Mouse (Mus musculus) c-Kit-positive CD71-positive TER-119-negative erythroid progenitor cells, embryonic 14.5 days (primary cell): ENCODE data around the gene Gipc1.

ENCODE experiments used
- DNase-seq: peaks from one replicate; pipeline ENCODE4 v3.0.0-alpha.2; 2013; ENCODE audit warnings: low read depth

The Gipc1 gene

DNA sequence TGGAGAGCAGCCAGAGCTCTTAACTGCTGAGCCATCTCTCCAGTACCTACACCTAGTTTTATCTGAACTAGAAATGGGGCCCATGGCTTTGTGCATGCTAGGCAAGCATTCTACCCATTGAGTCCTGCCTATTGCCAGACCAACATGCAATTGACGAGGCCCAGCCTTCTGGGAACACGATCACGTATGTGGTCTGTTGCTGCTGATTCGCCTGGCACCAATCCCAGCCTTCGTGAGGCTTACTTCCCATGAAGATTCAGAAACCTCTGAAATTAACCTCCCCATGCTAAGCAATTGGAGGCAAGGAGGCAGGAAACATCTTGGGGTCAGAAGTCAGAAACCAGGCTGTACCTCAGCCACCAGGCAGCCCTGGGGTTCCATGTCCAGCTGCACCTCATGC is 28.1 kb downstream of the Gipc1 start:
- DNase-seq = no peak

DNA sequence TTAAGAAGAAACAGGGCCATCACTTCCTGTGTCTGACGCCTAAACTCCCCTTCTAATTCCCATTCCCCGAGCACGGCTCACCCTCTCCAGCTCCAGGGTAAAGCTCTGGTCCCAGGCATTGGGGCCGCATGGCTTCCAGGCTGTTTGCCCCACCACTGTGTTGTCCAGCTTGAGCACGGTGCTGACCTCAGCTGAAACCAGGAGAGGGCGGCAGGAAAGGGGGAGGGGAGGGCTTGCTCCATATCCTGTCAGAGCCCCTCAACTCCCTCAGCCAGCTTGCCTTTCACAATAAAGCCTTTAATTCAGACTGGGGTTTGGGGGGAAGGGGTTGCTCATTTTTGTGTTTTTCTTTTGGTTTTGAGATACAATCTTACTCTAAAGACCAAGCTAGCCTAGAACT is 28.6 kb downstream of the Gipc1 start:
- DNase-seq = no peak

DNA sequence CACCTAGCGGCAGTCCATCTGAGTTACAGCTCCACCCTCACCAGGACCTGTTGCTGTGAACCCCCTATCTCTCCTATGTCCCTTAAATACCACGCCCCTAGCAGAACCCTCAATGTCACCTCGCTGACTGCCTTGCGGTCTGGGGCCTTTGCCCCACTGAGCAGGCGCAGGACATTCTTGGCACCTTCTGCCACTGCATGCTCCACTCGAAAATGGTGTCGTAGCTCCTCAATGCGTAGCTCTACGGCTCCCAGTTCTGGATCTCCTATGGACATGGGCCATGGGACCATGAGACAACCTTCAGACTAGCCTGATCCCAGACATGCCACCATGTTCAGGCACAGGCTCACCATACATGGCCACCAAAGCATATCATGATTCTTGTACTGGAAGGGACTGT is 32.0 kb downstream of the Gipc1 start:
- DNase-seq = no peak

DNA sequence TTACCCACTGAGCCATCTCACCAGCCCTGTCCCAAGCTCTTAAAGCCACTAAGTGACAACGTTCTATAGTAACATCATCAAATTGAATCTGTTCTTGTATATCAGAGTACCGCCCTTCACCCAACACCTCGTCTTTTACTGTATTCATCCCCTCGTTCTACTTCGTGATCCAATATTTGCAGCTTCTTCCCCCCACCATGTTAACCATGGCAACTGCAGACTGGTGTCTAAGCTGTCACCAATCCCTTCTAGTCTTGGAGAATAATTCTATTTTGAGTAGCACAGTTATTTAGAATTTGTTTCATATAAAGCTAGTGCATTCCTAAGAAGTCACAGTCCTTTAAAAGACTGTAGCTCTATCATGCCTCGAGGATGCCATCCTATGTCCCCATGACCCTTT is 36.8 kb downstream of the Gipc1 start:
- no peak for DNase-seq

DNA sequence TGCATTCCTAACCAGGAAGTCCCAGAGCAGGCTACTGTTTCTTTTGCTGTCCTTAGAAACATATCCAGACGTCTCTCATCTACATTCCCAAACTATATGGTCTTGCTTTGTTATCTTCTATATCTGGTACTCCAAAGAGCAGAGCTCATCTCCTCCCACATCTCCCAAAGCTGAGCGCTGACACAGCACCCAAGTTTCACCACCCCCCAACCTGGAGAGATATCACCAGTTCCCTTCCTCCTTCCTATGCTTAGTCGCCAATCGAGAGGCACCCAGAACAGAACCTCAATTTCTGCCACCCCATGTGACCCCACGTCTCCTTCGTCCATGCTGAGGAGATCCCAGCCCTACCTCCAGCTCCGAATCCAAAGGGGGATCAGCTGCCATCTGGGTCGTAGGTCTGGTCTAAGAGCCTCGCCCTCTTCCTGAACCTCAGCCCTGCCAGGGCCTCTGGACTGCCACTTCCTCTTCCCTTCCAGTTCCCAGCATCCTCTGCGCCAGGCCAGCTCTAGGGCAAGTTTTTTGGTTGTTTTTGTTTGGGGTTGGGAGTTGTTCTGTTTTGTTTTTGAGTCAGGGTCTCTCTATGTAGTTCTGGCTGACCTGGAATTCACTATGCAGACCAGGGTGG is 41.2 kb downstream of the Gipc1 start:
- no peak for DNase-seq

DNA sequence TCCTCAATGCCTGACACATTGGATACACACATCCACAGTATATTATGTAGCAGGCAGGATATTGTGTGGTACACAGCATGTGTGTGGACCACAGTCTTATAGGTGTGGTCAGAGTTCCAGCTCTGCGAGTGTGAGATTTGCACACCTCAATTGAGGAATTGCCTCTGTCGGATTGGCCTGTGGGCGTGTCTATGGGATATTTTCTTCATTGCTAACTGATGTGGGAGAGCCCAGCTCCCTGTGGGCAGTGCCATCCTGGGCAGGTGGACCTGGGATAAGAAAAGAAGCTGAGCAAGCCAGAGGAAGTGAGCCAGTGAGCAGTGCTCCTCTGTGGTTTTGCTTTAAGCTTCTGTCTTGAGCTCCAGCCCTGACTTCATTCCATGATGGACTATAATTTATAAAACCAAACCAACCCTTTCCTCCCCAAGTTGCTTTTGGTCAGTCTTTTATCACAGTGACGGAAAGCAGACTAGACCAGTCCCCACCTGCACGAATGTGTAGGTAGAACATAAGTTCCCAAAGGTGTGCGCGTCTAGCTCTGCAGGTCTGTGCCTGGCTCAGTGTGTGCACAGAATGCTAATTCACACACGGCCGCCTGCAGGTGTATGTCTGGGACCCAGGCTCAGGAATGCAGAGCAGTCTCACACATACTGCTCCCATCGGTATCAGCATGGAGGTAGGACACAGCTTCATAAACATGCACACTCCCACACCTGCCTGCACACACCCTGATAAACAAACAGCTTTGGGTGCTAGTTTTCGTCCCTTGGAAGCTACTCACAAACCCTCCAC is 42.1 kb downstream of the Gipc1 start:
- DNase-seq = no peak

DNA sequence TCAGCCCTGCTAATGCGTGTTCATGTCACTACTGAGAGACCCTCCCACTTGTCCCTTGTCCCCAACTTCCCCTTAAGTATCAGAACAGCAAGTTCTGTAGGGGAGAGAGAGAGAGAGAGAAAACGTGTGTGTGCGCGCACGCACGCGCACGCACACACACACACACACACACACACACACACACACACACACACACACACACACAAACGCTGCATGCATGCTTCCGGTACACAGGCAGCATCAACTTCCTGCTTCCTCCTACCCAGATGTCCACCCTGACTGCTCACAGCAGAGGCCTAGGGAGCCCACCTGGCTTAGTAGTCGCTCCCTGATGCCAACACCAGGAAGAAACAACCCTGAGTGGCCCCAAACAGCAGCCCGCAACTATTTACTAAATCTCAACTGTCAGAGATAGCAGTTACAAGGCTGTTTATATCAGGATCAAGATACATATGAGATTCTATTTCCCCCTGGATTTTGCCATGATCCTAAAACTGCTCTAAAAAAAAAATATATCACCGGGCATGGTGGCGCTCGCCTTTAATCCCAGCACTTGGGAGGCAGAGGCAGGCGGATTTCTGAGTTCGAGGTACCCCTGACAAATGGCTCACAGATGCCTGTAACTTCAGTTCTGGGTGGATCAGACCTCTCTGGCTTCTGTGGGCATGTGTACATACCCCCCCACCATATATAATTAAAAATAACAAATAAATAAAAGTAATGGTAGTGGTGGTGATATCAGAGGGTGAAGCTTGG is 43.1 kb downstream of the Gipc1 start:
- DNase-seq = no peak

DNA sequence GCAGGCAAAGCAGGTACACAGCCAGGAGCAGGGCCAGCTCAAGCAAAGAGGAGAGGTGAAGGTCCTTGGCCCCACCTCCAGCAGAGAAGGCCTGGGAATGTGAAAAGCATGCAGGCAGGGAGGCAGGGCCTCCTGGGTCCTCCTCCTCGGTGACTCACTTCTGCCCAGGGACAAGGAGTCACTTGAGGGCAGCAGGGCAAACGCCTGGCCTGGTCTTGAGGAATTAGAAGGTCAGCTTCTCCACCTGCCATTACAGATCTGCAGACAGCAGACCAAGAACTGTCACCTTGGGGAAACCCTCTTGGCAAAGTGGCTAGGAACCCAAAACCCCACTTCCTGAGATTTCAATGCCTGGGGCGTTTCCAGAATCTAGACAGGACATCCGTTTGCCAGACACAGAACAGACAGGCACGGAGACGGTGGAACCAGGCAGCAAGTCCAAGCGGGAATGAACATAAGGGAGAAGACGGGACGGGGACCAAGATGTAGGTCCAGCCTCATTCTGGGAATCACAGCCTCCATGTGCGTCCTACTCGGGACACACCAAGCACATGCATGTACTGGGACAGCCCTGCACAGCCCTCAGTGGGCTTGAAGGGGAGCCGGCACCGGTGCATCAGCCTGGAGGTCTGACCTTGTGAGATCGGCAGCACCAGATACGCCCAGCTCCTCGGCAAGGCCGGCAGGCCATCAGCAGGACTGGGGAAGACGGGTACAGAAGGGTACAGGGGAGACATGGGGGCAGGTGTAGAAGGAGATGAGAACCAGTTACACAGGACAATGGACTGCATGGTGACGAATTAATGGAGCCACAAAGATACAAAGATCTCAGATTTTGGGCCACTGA is 45.1 kb downstream of the Gipc1 start:
- DNase-seq = no peak

DNA sequence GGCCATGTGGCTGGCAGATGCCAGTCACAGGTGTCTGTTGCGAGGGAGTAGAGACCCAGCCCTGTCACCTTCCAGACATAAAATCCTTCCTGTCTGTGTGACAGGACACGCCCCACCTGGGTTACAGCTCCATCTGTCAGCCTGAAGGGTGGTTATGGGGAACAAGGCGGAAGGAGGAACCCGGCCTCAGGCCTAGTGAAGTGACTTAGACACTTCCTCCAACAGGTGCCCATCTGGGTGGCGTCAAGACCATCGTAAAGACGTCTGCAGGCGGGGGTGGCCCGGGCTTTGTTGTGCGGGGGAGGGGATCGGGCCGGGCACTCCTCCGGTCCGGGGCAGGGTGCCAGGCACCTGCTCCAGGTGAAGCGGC is 45.8 kb downstream of the Gipc1 start:
- DNase-seq = no peak

DNA sequence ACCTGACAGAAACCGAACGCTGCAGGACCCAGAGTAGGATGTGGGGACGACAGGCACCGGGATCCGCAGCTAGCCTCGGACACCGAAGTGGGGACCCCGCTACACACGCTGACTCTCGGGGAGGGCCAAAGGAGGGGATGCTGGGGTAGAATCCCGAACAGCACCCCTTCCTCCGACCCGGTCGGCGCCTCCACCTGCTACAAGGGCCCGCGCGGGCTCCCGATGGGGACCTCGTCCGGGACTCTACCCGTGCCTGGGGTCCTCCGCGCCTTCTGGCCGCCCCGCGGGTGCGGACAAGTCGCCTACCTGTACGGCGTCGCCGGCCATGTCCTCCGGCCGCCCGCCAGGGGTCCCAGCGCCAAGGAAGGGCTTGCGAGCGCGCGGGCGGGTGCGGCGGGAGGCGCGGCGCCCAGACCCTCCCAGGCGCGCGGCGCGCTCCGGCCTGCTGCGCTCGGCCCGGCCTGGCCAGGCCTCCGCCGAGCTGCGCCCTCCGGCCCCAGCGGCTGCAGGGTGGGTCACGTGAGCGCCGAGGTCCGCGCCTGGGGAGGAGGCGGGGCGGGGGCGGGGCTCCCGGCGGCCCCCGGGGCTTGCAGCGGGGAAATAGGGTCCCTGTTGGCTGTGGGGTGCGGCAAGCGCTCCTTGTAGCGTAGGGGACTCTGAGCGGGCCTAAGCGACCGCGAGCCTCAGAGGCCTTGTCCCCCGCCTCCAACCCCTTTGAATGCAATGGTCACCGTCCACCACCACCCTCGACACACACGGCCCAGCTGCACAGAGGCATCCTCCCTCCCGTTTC is 46.4 kb downstream of the Gipc1 start, which contains the start of gene Pkn1:
TSS of gene Pkn1 (minus strand) at position 519 of the 793 bp plus-strand sequence.
- DNase-seq = no peak

DNA sequence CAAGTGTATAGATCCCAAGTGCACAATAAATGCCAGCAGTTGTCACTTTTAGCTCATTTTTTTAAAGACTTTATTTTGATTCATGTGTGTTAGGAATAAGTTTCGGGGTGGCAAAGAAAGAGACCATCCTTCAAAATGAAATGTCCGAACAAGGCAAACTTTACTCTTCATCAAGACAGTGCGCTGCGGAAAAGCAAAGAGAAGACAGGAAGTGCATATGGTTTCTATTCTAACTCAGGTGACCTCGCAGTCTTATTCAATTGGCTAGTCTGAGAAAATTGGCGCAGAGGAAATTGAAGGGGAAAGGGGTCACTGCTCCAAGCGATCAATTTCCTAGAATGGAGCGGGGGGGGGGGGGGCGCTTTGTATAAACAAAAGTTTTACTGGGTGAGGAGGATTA is 47.1 kb downstream of the Gipc1 start:
- DNase-seq = no peak

DNA sequence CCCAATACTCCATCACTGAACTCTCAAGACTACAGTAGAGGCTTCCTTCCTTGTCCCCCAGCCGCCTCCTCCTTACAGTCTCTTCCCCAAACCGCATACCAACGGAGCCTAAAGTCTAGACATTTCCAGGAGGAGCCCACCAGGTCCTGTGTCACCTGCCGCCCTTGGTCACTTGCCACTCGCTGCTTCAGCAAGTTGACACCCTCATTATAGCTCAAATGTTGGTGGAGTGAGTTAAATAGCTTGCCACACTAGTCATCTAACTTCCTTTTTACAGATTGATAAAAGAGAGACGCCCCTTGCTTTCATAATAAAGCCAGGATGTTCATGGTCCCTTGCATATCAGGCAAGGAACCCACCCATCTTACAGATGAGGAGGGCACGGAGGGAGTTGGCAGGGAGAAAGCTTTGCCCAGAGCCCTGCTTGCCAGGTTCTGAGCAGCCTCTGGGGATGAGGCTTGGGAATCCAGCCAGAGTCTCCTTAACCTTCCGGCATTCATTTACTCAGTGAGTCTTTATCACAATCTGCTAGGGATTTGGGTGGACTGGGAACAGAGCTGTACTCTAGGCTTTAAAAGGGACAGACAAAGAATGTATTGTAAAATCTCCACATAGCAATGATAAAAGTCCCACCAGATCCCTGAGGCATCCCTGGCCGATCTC is 48.1 kb downstream of the Gipc1 start:
- no peak for DNase-seq

DNA sequence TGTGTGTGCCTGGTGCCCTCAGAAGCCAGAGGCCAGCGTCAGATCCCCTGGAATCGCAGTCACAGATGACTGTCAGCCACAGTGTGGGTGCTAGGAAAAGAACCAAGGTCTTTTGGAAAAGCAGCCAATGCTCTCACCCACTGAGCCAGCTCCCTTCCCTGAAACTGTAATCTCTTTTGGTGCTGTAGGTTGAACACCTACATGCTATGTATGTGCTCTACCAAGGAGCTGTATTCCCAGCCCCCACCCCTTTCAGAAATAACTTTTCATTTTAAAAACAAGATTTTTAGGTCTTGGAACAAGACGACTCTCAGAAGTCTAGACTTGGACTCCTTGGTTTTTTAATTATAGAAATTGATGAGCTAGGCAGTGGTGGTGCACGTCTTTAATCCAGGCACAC is 50.9 kb downstream of the Gipc1 start:
- DNase-seq = no peak

DNA sequence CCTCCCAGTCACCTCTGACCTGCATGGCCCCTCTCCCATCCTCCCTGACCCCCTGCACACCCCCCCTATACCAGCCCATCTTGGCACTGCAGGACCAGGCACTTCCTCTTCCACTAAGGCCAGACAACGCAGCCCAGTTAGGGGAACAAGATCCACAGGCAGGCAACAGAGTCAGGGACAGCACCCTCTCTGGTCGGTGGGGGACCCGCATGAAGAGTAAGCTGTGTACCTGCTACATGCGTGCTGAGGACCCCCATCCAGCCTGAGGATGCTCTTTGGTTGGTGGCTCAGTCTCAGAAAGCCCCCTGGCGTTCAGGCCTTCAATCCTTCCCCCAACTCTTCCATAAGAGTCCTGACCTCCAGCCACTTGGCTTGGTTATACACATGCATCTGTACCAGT is 53.9 kb downstream of the Gipc1 start:
- no peak for DNase-seq

DNA sequence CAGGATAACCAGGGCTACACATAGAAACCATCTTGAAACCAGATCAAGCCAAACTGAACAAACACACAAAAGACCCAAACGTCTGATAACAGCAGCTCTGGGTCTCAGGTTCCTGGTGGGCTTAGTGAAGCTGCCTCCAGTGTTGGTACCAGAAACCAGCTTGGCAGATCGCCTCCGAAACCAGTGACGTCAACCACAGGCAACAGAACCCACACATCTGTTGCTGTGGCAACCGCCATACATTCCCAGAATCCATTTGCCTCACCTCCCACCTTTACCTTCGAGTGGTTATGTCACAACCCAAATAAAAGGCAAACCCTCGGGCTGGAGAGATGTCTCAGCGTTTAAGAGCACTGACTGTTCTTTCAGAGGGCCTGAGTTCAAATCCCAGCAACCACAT is 55.1 kb downstream of the Gipc1 start:
- no peak for DNase-seq
